Mouse (Mus musculus): ENCODE data around the gene Aprt.

GRCm38 (mm10) chr8:122571750-122572267 is 4.9 kb downstream of the Aprt start:
- no peak for TF ChIP-seq CTCF (IDR thresholded peaks at IDR 0.05; ENCODE audit: borderline replicate concordance, extremely low read depth, insufficient read depth, insufficient read length)
- TF ChIP-seq POLR2A (IDR thresholded peaks at IDR 0.05; ENCODE audit: borderline replicate concordance, extremely low read depth, insufficient read depth, insufficient read length, poor library complexity, severe bottlenecking) = no peak

Measured in brain, embryonic 14.5 days (tissue).